Mouse (Mus musculus): ENCODE results near the gene Slc7a15. TPM values are rescaled to one million over a fixed set of nuclear protein-coding genes. Genes with fewer than 3 reads are reported as not detected.

Gene Slc7a15
- polyA plus RNA-seq, 1 experiment from 2014 or later: not detected

DNA sequence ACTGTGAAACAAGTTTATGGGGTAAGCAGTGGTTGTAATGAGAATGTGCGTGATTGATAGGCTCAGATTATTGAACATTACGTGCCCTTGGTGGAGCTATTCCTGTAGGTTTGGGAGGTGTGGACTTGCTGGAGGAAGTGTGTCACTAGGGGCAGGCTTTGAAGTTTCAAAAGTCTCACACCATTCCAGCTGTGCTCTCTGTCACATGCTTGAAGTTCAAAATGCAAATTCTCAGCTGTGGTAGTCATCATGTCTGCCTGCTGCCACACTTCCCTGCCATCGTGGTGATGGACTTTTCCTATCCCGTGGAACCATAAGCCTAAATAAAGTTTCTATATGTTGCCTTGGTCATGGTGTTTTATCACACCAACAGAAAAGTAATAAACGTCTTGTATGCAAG, 71.1 kb downstream of the Slc7a15 start:
- no peak for ATAC-seq (ENCODE audit: insufficient number of reproducible peaks, low FRiP score, low TSS enrichment, low read depth)

GRCm38 (mm10) chr12:8527175-8527574, 71.7 kb downstream of the Slc7a15 start:
- H3K9me3 ChIP-seq (ENCODE audit: control insufficient read depth, low read length): no peaks in the 10 kb centered on the region
- no peaks in the 10 kb centered on the region for H3K36me3 ChIP-seq (ENCODE audit: control insufficient read depth, insufficient read depth, low read length)
- H3K9ac ChIP-seq (ENCODE audit: low read length): no peak overlapping the region
- 76% methylated on average over 1 of the region's 1 CpGs for WGBS
- H3K4me1 ChIP-seq (ENCODE audit: control insufficient read depth, insufficient read depth, low read length): no peaks in the 10 kb centered on the region
- no peak overlapping the region for H3K4me3 ChIP-seq (ENCODE audit: low read depth, low read length)
- ATAC-seq (ENCODE audit: insufficient number of reproducible peaks, low FRiP score, low TSS enrichment, low read depth): no peak
- no peak overlapping the region for H3K27ac ChIP-seq (replicated peaks; ENCODE audit: low read depth, low read length)
- H3K27me3 ChIP-seq (ENCODE audit: control insufficient read depth, insufficient read depth, low read length): no peaks in the 10 kb centered on the region
- H3K4me2 ChIP-seq (ENCODE audit: low read depth, severe bottlenecking): no peak overlapping the region
- DNase-seq (ENCODE audit: low spot score): no peak

More for the DNA sequence above, 71.1 kb downstream of the Slc7a15 start:
- H3K4me3 ChIP-seq (ENCODE audit: low read depth, low read length): no peak overlapping the region
- DNase-seq (ENCODE audit: low spot score): no peak
- H3K9ac ChIP-seq (ENCODE audit: low read length): no peak overlapping the region
- no peaks in the 10 kb centered on the region for H3K36me3 ChIP-seq (ENCODE audit: control insufficient read depth, insufficient read depth, low read length)
- no peak overlapping the region for H3K27ac ChIP-seq (replicated peaks; ENCODE audit: low read depth, low read length)
- H3K9me3 ChIP-seq (ENCODE audit: control insufficient read depth, low read length): no peaks in the 10 kb centered on the region
- 70% methylated on average over 5 of the region's 5 CpGs for WGBS
- H3K4me2 ChIP-seq (ENCODE audit: low read depth, severe bottlenecking): no peak overlapping the region
- no peaks in the 10 kb centered on the region for H3K4me1 ChIP-seq (ENCODE audit: control insufficient read depth, insufficient read depth, low read length)
- no peaks in the 10 kb centered on the region for H3K27me3 ChIP-seq (ENCODE audit: control insufficient read depth, insufficient read depth, low read length)

DNA sequence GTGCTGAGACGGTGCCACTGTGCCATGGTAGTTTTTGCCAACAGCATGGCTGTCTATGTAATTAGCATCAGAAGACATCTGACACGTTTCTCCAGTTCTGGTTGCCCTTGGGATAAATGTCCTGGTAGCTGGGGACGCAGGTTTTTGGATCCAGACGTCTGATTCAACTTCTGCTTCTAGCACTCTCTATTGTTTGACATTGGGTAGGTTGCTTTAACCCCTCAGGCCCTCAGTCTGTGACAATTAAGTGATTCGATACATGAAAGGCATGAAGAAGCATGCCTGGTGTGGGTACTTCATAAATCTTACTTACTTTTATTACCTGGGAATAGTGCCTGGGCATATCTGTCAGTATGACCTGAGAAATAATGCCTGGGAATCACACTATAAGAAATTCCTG, 74.8 kb downstream of the Slc7a15 start:
- no peaks in the 10 kb centered on the region for H3K27me3 ChIP-seq (ENCODE audit: control insufficient read depth, insufficient read depth, low read length)
- 0 out of 2 replicates have a peak, but pooled peaks cover 6% of the 10 kb centered on the region for H3K4me1 ChIP-seq (ENCODE audit: control insufficient read depth, insufficient read depth, low read length)
- DNase-seq (ENCODE audit: low spot score) (no peak), ATAC-seq (ENCODE audit: insufficient number of reproducible peaks, low FRiP score, low TSS enrichment, low read depth) (no peak)
- no peak overlapping the region for H3K4me2 ChIP-seq (ENCODE audit: low read depth, severe bottlenecking)
- H3K27ac ChIP-seq (replicated peaks; ENCODE audit: low read depth, low read length): no peak overlapping the region
- no peak overlapping the region for H3K9ac ChIP-seq (ENCODE audit: low read length)
- no peaks in the 10 kb centered on the region for H3K36me3 ChIP-seq (ENCODE audit: control insufficient read depth, insufficient read depth, low read length)
- no peaks in the 10 kb centered on the region for H3K9me3 ChIP-seq (ENCODE audit: control insufficient read depth, low read length)
- H3K4me3 ChIP-seq (ENCODE audit: low read depth, low read length): no peak overlapping the region
- WGBS: 65% methylated on average over 5 of the region's 5 CpGs

GRCm38 (mm10) chr12:8522711-8523110, 76.2 kb downstream of the Slc7a15 start:
- Histone ChIP-seq H3K36me3 (ENCODE audit: control insufficient read depth, insufficient read depth, low read length) (no peaks in the 10 kb centered on the region), H3K4me3 (ENCODE audit: low read depth, low read length) (no peak overlapping the region)
- 67% methylated on average over 2 of the region's 2 CpGs for WGBS

GRCm38 (mm10) chr12:8521375-8522047, 77.4 kb downstream of the Slc7a15 start:
- 0 out of 2 replicates have a peak, but pooled peaks cover 6% of the 10 kb centered on the region for H3K4me1 ChIP-seq (ENCODE audit: control insufficient read depth, insufficient read depth, low read length)
- no peak overlapping the region for H3K27ac ChIP-seq (replicated peaks; ENCODE audit: low read depth, low read length)
- ATAC-seq (ENCODE audit: insufficient number of reproducible peaks, low FRiP score, low TSS enrichment, low read depth) (no peak), DNase-seq (ENCODE audit: low spot score) (peak; percentile 29)
- H3K27me3 ChIP-seq (ENCODE audit: control insufficient read depth, insufficient read depth, low read length): no peaks in the 10 kb centered on the region
- WGBS: 47% methylated on average over 11 of the region's 12 CpGs
- H3K9ac ChIP-seq (ENCODE audit: low read length): no peak overlapping the region
- H3K4me3 ChIP-seq (ENCODE audit: low read depth, low read length): no peak overlapping the region
- no peak overlapping the region for H3K4me2 ChIP-seq (ENCODE audit: low read depth, severe bottlenecking)
- no peaks in the 10 kb centered on the region for H3K36me3 ChIP-seq (ENCODE audit: control insufficient read depth, insufficient read depth, low read length)
- H3K9me3 ChIP-seq (ENCODE audit: control insufficient read depth, low read length): no peaks in the 10 kb centered on the region

More at GRCm38 (mm10) chr12:8522711-8523110, 76.2 kb downstream of the Slc7a15 start:
- no peak overlapping the region for H3K27ac ChIP-seq (replicated peaks; ENCODE audit: low read depth, low read length)
- H3K4me1 ChIP-seq (ENCODE audit: control insufficient read depth, insufficient read depth, low read length): 0 out of 2 replicates have a peak, but pooled peaks cover 6% of the 10 kb centered on the region
- no peak overlapping the region for H3K4me2 ChIP-seq (ENCODE audit: low read depth, severe bottlenecking)
- H3K9ac ChIP-seq (ENCODE audit: low read length): no peak overlapping the region
- H3K27me3 ChIP-seq (ENCODE audit: control insufficient read depth, insufficient read depth, low read length): no peaks in the 10 kb centered on the region
- DNase-seq (ENCODE audit: low spot score): no peak
- ATAC-seq (ENCODE audit: insufficient number of reproducible peaks, low FRiP score, low TSS enrichment, low read depth): no peak
- H3K9me3 ChIP-seq (ENCODE audit: control insufficient read depth, low read length): no peaks in the 10 kb centered on the region

DNA sequence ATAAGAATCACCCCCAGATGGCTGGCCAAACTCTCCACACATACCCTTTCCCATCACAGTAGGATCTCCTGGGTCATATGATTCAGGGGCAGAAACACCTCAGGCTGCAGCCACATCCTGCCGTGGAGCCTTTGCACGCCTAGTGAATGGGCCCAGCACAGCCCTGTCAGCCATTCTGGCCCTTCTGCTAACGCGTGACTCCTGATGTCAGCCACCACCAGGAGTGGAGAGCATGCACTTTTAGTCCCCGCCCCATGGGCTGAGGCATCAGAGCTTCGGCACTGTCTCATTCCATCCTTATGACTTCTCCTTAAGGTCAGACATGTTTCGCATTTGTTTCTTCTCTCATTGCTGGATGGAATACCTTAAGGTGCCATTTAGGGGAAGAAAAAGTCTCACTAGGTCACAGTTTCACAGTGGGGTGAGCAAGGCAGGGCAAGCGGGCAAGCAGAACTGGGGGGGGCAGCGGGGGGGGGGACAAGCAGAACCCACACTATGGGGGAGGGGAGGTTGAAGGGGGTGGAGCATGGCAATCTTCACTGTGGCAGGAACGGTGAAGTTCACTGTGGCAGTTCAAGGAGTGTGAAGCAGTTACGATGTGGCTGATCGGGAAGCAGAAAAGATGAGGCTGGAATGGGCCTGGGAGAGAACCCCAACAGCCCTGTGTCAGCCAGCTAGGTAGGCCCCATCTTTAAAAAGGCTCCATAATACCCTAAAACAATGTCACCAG, 79.3 kb downstream of the Slc7a15 start:
- no peaks in the 10 kb centered on the region for H3K27me3 ChIP-seq (ENCODE audit: control insufficient read depth, insufficient read depth, low read length)
- ATAC-seq (ENCODE audit: insufficient number of reproducible peaks, low FRiP score, low TSS enrichment, low read depth) (no peak), DNase-seq (ENCODE audit: low spot score) (no peak)
- H3K9me3 ChIP-seq (ENCODE audit: control insufficient read depth, low read length): no peaks in the 10 kb centered on the region
- WGBS: 61% methylated on average over 11 of the region's 12 CpGs
- H3K4me1 ChIP-seq (ENCODE audit: control insufficient read depth, insufficient read depth, low read length): 0 out of 2 replicates have a peak, but pooled peaks cover 6% of the 10 kb centered on the region
- H3K36me3 ChIP-seq (ENCODE audit: control insufficient read depth, insufficient read depth, low read length): no peaks in the 10 kb centered on the region
- H3K4me2 ChIP-seq (ENCODE audit: low read depth, severe bottlenecking): no peak overlapping the region
- no peak overlapping the region for H3K9ac ChIP-seq (ENCODE audit: low read length)
- no peak overlapping the region for H3K4me3 ChIP-seq (ENCODE audit: low read depth, low read length)
- no peak overlapping the region for H3K27ac ChIP-seq (replicated peaks; ENCODE audit: low read depth, low read length)

DNA sequence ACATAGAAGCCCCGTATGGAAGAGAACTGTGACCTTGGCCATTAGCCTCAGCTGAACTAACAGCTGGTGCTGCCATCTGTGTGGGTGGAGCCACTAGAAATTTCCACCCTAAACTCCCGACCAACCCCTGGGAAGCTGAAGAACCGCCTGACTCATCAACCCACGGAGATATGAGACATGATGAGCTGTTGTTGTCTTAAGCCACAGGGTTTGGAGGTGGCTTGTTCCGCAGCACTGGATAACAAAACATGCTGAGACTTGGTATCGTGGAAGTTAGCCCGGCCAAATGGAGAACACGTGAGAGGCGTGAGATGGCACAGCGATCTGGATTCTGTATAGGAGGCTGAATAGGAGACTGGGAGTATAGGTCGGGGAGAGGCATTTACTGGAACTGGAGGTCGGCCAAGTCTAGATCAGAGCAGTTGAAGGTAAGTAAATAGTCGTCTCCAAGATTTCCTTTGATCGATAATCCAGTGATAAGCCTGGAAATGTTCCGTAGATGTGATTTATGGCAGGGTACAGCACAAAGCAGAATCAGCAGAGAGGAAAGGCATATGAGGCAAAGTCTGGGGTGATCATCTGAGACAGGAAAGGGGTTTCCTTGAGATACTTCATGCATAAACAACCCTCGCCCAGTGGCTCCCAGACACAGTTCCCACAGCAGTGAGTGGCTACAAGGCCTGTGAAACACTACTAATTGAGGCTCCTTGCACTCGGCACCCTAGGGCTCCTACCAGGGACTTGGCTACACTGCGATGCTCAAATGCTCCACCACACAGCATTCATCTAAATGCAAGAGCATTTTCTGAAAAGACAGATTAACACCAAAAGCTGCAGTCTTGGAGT, 87.6 kb downstream of the Slc7a15 start:
- H3K4me1 ChIP-seq (ENCODE audit: control insufficient read depth, insufficient read depth, low read length): no peaks in the 10 kb centered on the region
- no peak overlapping the region for H3K27ac ChIP-seq (replicated peaks; ENCODE audit: low read depth, low read length)
- H3K4me3 ChIP-seq (ENCODE audit: low read depth, low read length): no peak overlapping the region
- DNase-seq (ENCODE audit: low spot score) (no peak), ATAC-seq (ENCODE audit: insufficient number of reproducible peaks, low FRiP score, low TSS enrichment, low read depth) (no peak)
- H3K27me3 ChIP-seq (ENCODE audit: control insufficient read depth, insufficient read depth, low read length): no peaks in the 10 kb centered on the region
- WGBS: 79% methylated on average over 18 of the region's 18 CpGs
- H3K9me3 ChIP-seq (ENCODE audit: control insufficient read depth, low read length): no peaks in the 10 kb centered on the region
- no peaks in the 10 kb centered on the region for H3K36me3 ChIP-seq (ENCODE audit: control insufficient read depth, insufficient read depth, low read length)
- H3K9ac ChIP-seq (ENCODE audit: low read length): no peak overlapping the region
- H3K4me2 ChIP-seq (ENCODE audit: low read depth, severe bottlenecking): no peak overlapping the region

DNA sequence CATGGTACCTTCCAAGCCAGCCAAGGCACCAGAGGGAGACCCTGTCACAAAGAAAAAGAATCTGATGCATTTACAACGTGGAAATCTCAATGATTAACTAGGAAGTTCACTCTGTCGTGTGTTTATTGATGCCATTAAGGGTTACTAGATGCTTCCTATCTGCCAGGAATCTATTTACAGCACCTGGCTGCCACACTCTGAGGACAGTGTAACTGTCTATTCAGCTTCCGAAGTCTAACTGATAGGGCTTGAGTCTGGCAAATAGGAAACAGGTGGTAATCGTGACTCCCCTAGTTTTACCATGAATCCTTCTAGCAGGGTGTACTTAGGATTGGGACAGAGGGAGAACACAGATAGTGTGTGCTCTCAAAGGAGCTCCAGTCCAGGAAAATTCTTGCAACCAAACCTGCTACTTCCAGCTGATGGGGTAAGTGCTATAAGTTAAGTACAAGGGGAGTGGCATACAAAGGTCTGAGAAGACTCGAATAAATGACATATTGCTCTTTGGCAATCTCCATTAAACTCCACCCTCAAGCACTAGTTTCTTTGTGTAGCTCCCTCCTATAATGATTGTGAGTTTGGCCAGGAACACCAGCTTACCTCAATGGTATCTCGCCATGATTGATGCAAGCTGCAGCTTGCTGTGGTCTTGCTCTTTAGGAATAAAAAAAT, 88.4 kb downstream of the Slc7a15 start:
- Histone ChIP-seq H3K36me3 (ENCODE audit: control insufficient read depth, insufficient read depth, low read length) (no peaks in the 10 kb centered on the region), H3K4me1 (ENCODE audit: control insufficient read depth, insufficient read depth, low read length) (no peaks in the 10 kb centered on the region), H3K9me3 (ENCODE audit: control insufficient read depth, low read length) (no peaks in the 10 kb centered on the region), H3K9ac (ENCODE audit: low read length) (no peak overlapping the region), H3K27ac (replicated peaks; ENCODE audit: low read depth, low read length) (no peak overlapping the region), H3K4me2 (ENCODE audit: low read depth, severe bottlenecking) (no peak overlapping the region), H3K4me3 (ENCODE audit: low read depth, low read length) (no peak overlapping the region), H3K27me3 (ENCODE audit: control insufficient read depth, insufficient read depth, low read length) (no peaks in the 10 kb centered on the region)
- ATAC-seq (ENCODE audit: insufficient number of reproducible peaks, low FRiP score, low TSS enrichment, low read depth) (no peak), DNase-seq (ENCODE audit: low spot score) (no peak)
- WGBS: 59% methylated on average over 6 of the region's 6 CpGs
